Comparison of ENCODE assay signal across 25 mouse cellular contexts in the genomic region with DNA sequence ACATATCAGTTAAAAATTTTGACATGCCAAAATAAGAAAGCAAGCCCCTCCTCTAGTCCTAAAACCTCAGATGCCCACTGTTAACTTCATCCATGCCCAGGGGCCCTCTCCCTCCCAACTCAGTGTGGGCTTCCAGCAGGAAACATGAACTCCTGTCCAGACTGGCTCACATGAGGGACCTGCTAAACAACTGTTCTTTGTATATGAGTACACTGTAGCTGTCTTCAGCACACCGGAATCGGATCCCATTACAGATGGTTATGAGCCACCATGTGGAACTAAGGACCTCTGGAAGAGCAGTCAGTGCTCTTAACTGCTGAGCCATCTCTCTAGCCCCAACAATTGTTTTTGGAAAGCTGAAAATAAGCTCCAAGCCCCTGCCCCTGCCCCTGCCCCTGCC.
DNase-seq lines count a peak whose midpoint lies in the region; ATAC-seq and TF ChIP-seq lines count a peak whose summit lies in the region.
"Had no signal": no experiment of that assay in that cellular context is flagged by ENCODE, and none has a peak within 500 bp of the region (broad histone marks: within the 10 kb centered on the region; RNA-seq: fewer than 3 reads in every experiment).

No protein-coding gene starts in this region.

- no peak for DNase-seq in hindbrain, embryonic 10.5 days (ENCODE audit: low spot score)
- DNase-seq in kidney, postnatal 0 days (ENCODE audit: low spot score): peak; percentile 65
- DNase-seq in kidney, postnatal 4 days: no peak
- DNase-seq in embryonic facial prominence, embryonic 14.5 days (ENCODE audit: low spot score): peak; percentile 59
- no peak for DNase-seq in cerebellum, postnatal 10 days
- DNase-seq: adrenal gland, postnatal 25 days; cerebellum, adult 9-10 months; gastrocnemius, postnatal 14 days; heart, adult 11 months; kidney, postnatal 14 days; liver, postnatal 0 days; right cerebral cortex, postnatal 14 days; thymus, adult 2 months had no signal

- no peaks in the 10 kb centered on the region for H3K9me3 ChIP-seq in hindbrain, embryonic 10.5 days
- H3K9me3 ChIP-seq in hindbrain, embryonic 16.5 days (ENCODE audit: control insufficient read depth, low read length): no peaks in the 10 kb centered on the region
- no peaks in the 10 kb centered on the region for H3K9me3 ChIP-seq in kidney, postnatal 0 days (replicated peaks; ENCODE audit: low read length)
- H3K9me3 ChIP-seq in embryonic facial prominence, embryonic 14.5 days (ENCODE audit: control insufficient read depth, low read length): no peaks in the 10 kb centered on the region
- no peaks in the 10 kb centered on the region for H3K9me3 ChIP-seq in intestine, embryonic 15.5 days
- H3K9me3 ChIP-seq: forebrain, embryonic 15.5 days; midbrain, embryonic 10.5 days had no signal

- H3K27ac ChIP-seq in hindbrain, embryonic 10.5 days: peak overlapping the region; percentile 77
- no peak overlapping the region for H3K27ac ChIP-seq in hindbrain, embryonic 16.5 days (ENCODE audit: low read depth, low read length)
- H3K27ac ChIP-seq in kidney, postnatal 0 days: no peak overlapping the region
- peak overlapping the region; percentile 13; the same call in 1 of the 2 replicates for H3K27ac ChIP-seq in embryonic facial prominence, embryonic 14.5 days (replicated peaks; ENCODE audit: low read depth, low read length)
- no peak overlapping the region for H3K27ac ChIP-seq in intestine, embryonic 15.5 days
- H3K27ac ChIP-seq: forebrain, embryonic 15.5 days; stomach, postnatal 0 days had no signal

- no peaks in the 10 kb centered on the region for H3K36me3 ChIP-seq in hindbrain, embryonic 10.5 days
- no peaks in the 10 kb centered on the region for H3K36me3 ChIP-seq in hindbrain, embryonic 16.5 days (ENCODE audit: control insufficient read depth, insufficient read depth, low read length)
- H3K36me3 ChIP-seq in kidney, postnatal 0 days (ENCODE audit: insufficient read depth, low read length): no peaks in the 10 kb centered on the region
- no peaks in the 10 kb centered on the region for H3K36me3 ChIP-seq in embryonic facial prominence, embryonic 14.5 days (ENCODE audit: control insufficient read depth, insufficient read depth, low read length)
- no peaks in the 10 kb centered on the region for H3K36me3 ChIP-seq in intestine, embryonic 15.5 days
- H3K36me3 ChIP-seq: forebrain, embryonic 15.5 days; midbrain, embryonic 10.5 days had no signal

- peaks cover 66% of the 10 kb centered on the region for H3K4me1 ChIP-seq in hindbrain, embryonic 10.5 days (replicated peaks)
- 0 out of 2 replicates have a peak, but pooled peaks cover 3% of the 10 kb centered on the region for H3K4me1 ChIP-seq in hindbrain, embryonic 16.5 days (ENCODE audit: control insufficient read depth, insufficient read depth, low read depth, low read length)
- peaks cover 4% of the 10 kb centered on the region; the same call in 1 of the 2 replicates for H3K4me1 ChIP-seq in kidney, postnatal 0 days (replicated peaks; ENCODE audit: insufficient read depth, low read length)
- H3K4me1 ChIP-seq in embryonic facial prominence, embryonic 14.5 days (ENCODE audit: control insufficient read depth, insufficient read depth, low read length): peaks cover 9% of the 10 kb centered on the region; the same call in 1 of the 2 replicates
- H3K4me1 ChIP-seq in intestine, embryonic 15.5 days (replicated peaks): peaks cover 6% of the 10 kb centered on the region; the same call in 1 of the 2 replicates

- no peak overlapping the region for H3K9ac ChIP-seq in hindbrain, embryonic 16.5 days (ENCODE audit: low read depth, low read length)
- no peak overlapping the region for H3K9ac ChIP-seq in kidney, postnatal 0 days (ENCODE audit: low read depth, low read length)
- H3K9ac ChIP-seq in embryonic facial prominence, embryonic 14.5 days (ENCODE audit: low read depth, low read length): no peak overlapping the region
- H3K9ac ChIP-seq in intestine, embryonic 15.5 days: no peak overlapping the region
- H3K9ac ChIP-seq: forebrain, embryonic 15.5 days; liver, postnatal 0 days had no signal

- no peak for ATAC-seq in hindbrain, embryonic 16.5 days
- no peak for ATAC-seq in kidney, postnatal 0 days (replicated peaks; ENCODE audit: low FRiP score, low read depth)
- ATAC-seq in embryonic facial prominence, embryonic 14.5 days (ENCODE audit: low read depth): peak; percentile 73
- ATAC-seq in intestine, embryonic 15.5 days: no peak
- ATAC-seq: CD4-positive, CD25-positive, alpha-beta regulatory T cell, adult 4 months; forebrain, embryonic 15.5 days; intestine, postnatal 0 days; liver, postnatal 0 days; lung, postnatal 0 days; midbrain, embryonic 16.5 days had no signal

- no peak for TF ChIP-seq CTCF in kidney, postnatal 0 days (IDR thresholded peaks at IDR 0.05; ENCODE audit: low read depth)

- 60% methylated on average over 2 of the region's 2 CpGs for WGBS in hindbrain, embryonic 10.5 days
- WGBS in hindbrain, embryonic 16.5 days: 45% methylated on average over 2 of the region's 2 CpGs
- 27% methylated on average over 2 of the region's 2 CpGs for WGBS in kidney, postnatal 0 days
- 10% methylated on average over 2 of the region's 2 CpGs for WGBS in embryonic facial prominence, embryonic 14.5 days
- 46% methylated on average over 2 of the region's 2 CpGs for WGBS in intestine, embryonic 15.5 days

- no peak overlapping the region for H3K4me3 ChIP-seq in hindbrain, embryonic 10.5 days
- H3K4me3 ChIP-seq in hindbrain, embryonic 16.5 days (ENCODE audit: low read length): no peak overlapping the region
- H3K4me3 ChIP-seq in kidney, postnatal 0 days (replicated peaks; ENCODE audit: low read depth, low read length): no peak overlapping the region
- no peak overlapping the region for H3K4me3 ChIP-seq in embryonic facial prominence, embryonic 14.5 days (ENCODE audit: low read depth, low read length)
- H3K4me3 ChIP-seq in intestine, embryonic 15.5 days (replicated peaks): no peak overlapping the region
- H3K4me3 ChIP-seq: forebrain, embryonic 15.5 days; midbrain, embryonic 10.5 days; myocyte had no signal

- no peak overlapping the region for H3K4me2 ChIP-seq in hindbrain, embryonic 16.5 days (ENCODE audit: low read length)
- no peak overlapping the region for H3K4me2 ChIP-seq in kidney, postnatal 0 days (ENCODE audit: low read length)
- no peak overlapping the region for H3K4me2 ChIP-seq in embryonic facial prominence, embryonic 14.5 days (ENCODE audit: low read depth, low read length)
- no peak overlapping the region for H3K4me2 ChIP-seq in intestine, embryonic 15.5 days (replicated peaks)
- H3K4me2 ChIP-seq: forebrain, embryonic 15.5 days; heart, embryonic 11.5 days; liver, embryonic 11.5 days had no signal

- no peaks in the 10 kb centered on the region for H3K27me3 ChIP-seq in hindbrain, embryonic 10.5 days (ENCODE audit: insufficient read depth, poor library complexity, severe bottlenecking)
- no peaks in the 10 kb centered on the region for H3K27me3 ChIP-seq in hindbrain, embryonic 16.5 days (replicated peaks; ENCODE audit: control insufficient read depth, insufficient read depth, low read length)
- no peaks in the 10 kb centered on the region for H3K27me3 ChIP-seq in kidney, postnatal 0 days (ENCODE audit: insufficient read depth, low read length)
- no peaks in the 10 kb centered on the region for H3K27me3 ChIP-seq in embryonic facial prominence, embryonic 14.5 days (replicated peaks; ENCODE audit: control insufficient read depth, insufficient read depth, low read length)
- no peaks in the 10 kb centered on the region for H3K27me3 ChIP-seq in intestine, embryonic 15.5 days (replicated peaks)
- H3K27me3 ChIP-seq: forebrain, embryonic 15.5 days had no signal

Comparison
In these comparisons a context has a peak if more than half of its experiments do, and no peak if none do; other contexts are left out.
1. DNase-seq: peak in kidney, postnatal 0 days (single experiment) and embryonic facial prominence, embryonic 14.5 days (single experiment); none in hindbrain, embryonic 10.5 days (single experiment), kidney, postnatal 4 days (0 of 2) and cerebellum, postnatal 10 days (0 of 2).
2. H3K27ac ChIP-seq: peak in hindbrain, embryonic 10.5 days (single experiment) and embryonic facial prominence, embryonic 14.5 days (single experiment); none in hindbrain, embryonic 16.5 days (single experiment), kidney, postnatal 0 days (single experiment) and intestine, embryonic 15.5 days (single experiment).